Mouse (Mus musculus): ENCODE measurements around the gene Apom. TPM values are rescaled to one million over a fixed set of nuclear protein-coding genes. Genes with fewer than 3 reads are reported as not detected.

Apom gene
- polyA plus RNA-seq, 1 experiment from 2014 or later, result 18.3 TPM

GRCm38 (mm10) chr17:35092403-35093198 lies 39.2 kb downstream of the Apom start:
- Histone ChIP-seq H3K4me1 (replicated peaks; ENCODE audit: control insufficient read depth, insufficient read depth, low read length) (peaks cover 8% of the 10 kb centered on the region; the same call in 1 of the 2 replicates), H3K4me2 (replicated peaks; ENCODE audit: low read depth) (no peak overlapping the region), H3K36me3 (ENCODE audit: control insufficient read depth, insufficient read depth) (peaks cover 66% of the 10 kb centered on the region), H3K4me3 (ENCODE audit: low read depth, low read length) (no peak overlapping the region), H3K9me3 (ENCODE audit: control insufficient read depth) (no peaks in the 10 kb centered on the region), H3K9ac (ENCODE audit: low read depth, low read length) (no peak overlapping the region), H3K27ac (ENCODE audit: low read depth, low read length) (no peak overlapping the region), H3K27me3 (replicated peaks; ENCODE audit: control insufficient read depth, insufficient read depth, low read length) (no peaks in the 10 kb centered on the region)
- no peak for TF ChIP-seq CTCF (IDR thresholded peaks at IDR 0.05; ENCODE audit: low read depth)
- no peak for ATAC-seq
- WGBS, result 90% methylated on average over 14 of the region's 14 CpGs

- Histone ChIP-seq H3K4me2 (replicated peaks; ENCODE audit: low read depth) (peak overlapping the region; percentile 75), H3K9ac (ENCODE audit: low read depth, low read length) (peak overlapping the region; percentile 53; the same call in 1 of the 2 replicates), H3K36me3 (ENCODE audit: control insufficient read depth, insufficient read depth) (peaks cover 44% of the 10 kb centered on the region), H3K4me1 (replicated peaks; ENCODE audit: control insufficient read depth, insufficient read depth, low read length) (peaks cover 8% of the 10 kb centered on the region; the same call in 1 of the 2 replicates), H3K9me3 (ENCODE audit: control insufficient read depth) (no peaks in the 10 kb centered on the region), H3K27ac (ENCODE audit: low read depth, low read length) (peak overlapping the region; percentile 54; the same call in 1 of the 2 replicates), H3K27me3 (replicated peaks; ENCODE audit: control insufficient read depth, insufficient read depth, low read length) (no peaks in the 10 kb centered on the region), H3K4me3 (ENCODE audit: low read depth, low read length) (peak overlapping the region; percentile 64)
- no peak for ATAC-seq
- WGBS, result 59% methylated on average over 8 of the region's 8 CpGs
- no peak for TF ChIP-seq CTCF (IDR thresholded peaks at IDR 0.05; ENCODE audit: low read depth)
Measured at GRCm38 (mm10) chr17:35090166-35090932, 41.5 kb downstream of the Apom start.

- H3K27me3 ChIP-seq (replicated peaks; ENCODE audit: control insufficient read depth, insufficient read depth, low read length), result no peaks in the 10 kb centered on the region
- TF ChIP-seq CTCF (IDR thresholded peaks at IDR 0.05; ENCODE audit: low read depth), result peak; percentile 32
- H3K27ac ChIP-seq (ENCODE audit: low read depth, low read length), result peak within 1 kb of the TSS; percentile 91
- WGBS, result 2% methylated on average over 67 of the region's 67 CpGs
- peaks cover 32% of the 10 kb centered on the region for H3K36me3 ChIP-seq (ENCODE audit: control insufficient read depth, insufficient read depth)
- no peaks in the 10 kb centered on the region for H3K9me3 ChIP-seq (ENCODE audit: control insufficient read depth)
- peak within 1 kb of the TSS; percentile 75 for H3K4me2 ChIP-seq (replicated peaks; ENCODE audit: low read depth)
- peak within 1 kb of the TSS; percentile 78 for H3K9ac ChIP-seq (ENCODE audit: low read depth, low read length)
- H3K4me1 ChIP-seq (replicated peaks; ENCODE audit: control insufficient read depth, insufficient read depth, low read length), result peaks cover 8% of the 10 kb centered on the region; the same call in 1 of the 2 replicates
- peak; percentile 98 for ATAC-seq
- peak within 1 kb of the TSS; percentile 64 for H3K4me3 ChIP-seq (ENCODE audit: low read depth, low read length)
Measured at GRCm38 (mm10) chr17:35088825-35089644, 42.8 kb downstream of the Apom start, which contains the start of gene Abhd16a. Abhd16a (plus strand) TSS chr17:35089263.

GRCm38 (mm10) chr17:35088151-35088550 lies 43.7 kb downstream of the Apom start:
- Histone ChIP-seq H3K27me3 (replicated peaks; ENCODE audit: control insufficient read depth, insufficient read depth, low read length) (no peaks in the 10 kb centered on the region), H3K27ac (ENCODE audit: low read depth, low read length) (no peak overlapping the region), H3K9me3 (ENCODE audit: control insufficient read depth) (no peaks in the 10 kb centered on the region), H3K4me3 (ENCODE audit: low read depth, low read length) (no peak overlapping the region), H3K4me1 (replicated peaks; ENCODE audit: control insufficient read depth, insufficient read depth, low read length) (peaks cover 8% of the 10 kb centered on the region; the same call in 1 of the 2 replicates), H3K4me2 (replicated peaks; ENCODE audit: low read depth) (no peak overlapping the region), H3K9ac (ENCODE audit: low read depth, low read length) (no peak overlapping the region), H3K36me3 (ENCODE audit: control insufficient read depth, insufficient read depth) (peaks cover 23% of the 10 kb centered on the region)
- ATAC-seq, result no peak
- WGBS, result 48% methylated on average over 2 of the region's 2 CpGs
- peak; percentile 62 for TF ChIP-seq CTCF (IDR thresholded peaks at IDR 0.05; ENCODE audit: low read depth)

- H3K9me3 ChIP-seq (ENCODE audit: control insufficient read depth), result no peaks in the 10 kb centered on the region
- peaks cover 8% of the 10 kb centered on the region; the same call in 1 of the 2 replicates for H3K4me1 ChIP-seq (replicated peaks; ENCODE audit: control insufficient read depth, insufficient read depth, low read length)
- H3K4me2 ChIP-seq (replicated peaks; ENCODE audit: low read depth), result no peak within 1 kb of the TSS
- no peak within 1 kb of the TSS for H3K27ac ChIP-seq (ENCODE audit: low read depth, low read length)
- WGBS, result 59% methylated on average over 7 of the region's 7 CpGs
- H3K36me3 ChIP-seq (ENCODE audit: control insufficient read depth, insufficient read depth), result no peaks in the 10 kb centered on the region
- no peaks in the 10 kb centered on the region for H3K27me3 ChIP-seq (replicated peaks; ENCODE audit: control insufficient read depth, insufficient read depth, low read length)
- TF ChIP-seq CTCF (IDR thresholded peaks at IDR 0.05; ENCODE audit: low read depth), result no peak
- H3K9ac ChIP-seq (ENCODE audit: low read depth, low read length), result no peak within 1 kb of the TSS
- no peak for ATAC-seq
- H3K4me3 ChIP-seq (ENCODE audit: low read depth, low read length), result no peak within 1 kb of the TSS
Measured at GRCm38 (mm10) chr17:35085208-35085865, 46.5 kb downstream of the Apom start, which contains the start of gene Ly6g6f. Ly6g6f (minus strand) TSS chr17:35085610.

All from intestine, postnatal 0 days (tissue).